Mouse (Mus musculus) embryonic facial prominence, embryonic 12.5 days (tissue): ENCODE measurements around the gene Spa17. TPM values are rescaled to one million over a fixed set of nuclear protein-coding genes. Genes with fewer than 3 reads are reported as not detected.

ENCODE experiments used
- ATAC-seq: fragments of 200-750 bp; cut with Nextera tagmentation; 2 replicates; pipeline ENCODE4 v1.8.0; 2017; ENCODE audit not compliant: insufficient number of reproducible peaks, insufficient read depth, low FRiP score, low TSS enrichment
- H3K27ac ChIP-seq: fragments of 300-500 bp; sonication (generic); 2 replicates; pipeline ENCODE4 v1.5.1; 2016; ENCODE audit warnings: mild to moderate bottlenecking
- H3K27me3 ChIP-seq: fragments of 300-500 bp; sonication (generic); 2 replicates; pipeline ENCODE4 v1.6.1; 2016; ENCODE audit warnings: mild to moderate bottlenecking, moderate library complexity
- H3K36me3 ChIP-seq: fragments of 300-500 bp; sonication (generic); 2 replicates; pipeline ENCODE4 v1.6.1; 2016; ENCODE audit warnings: mild to moderate bottlenecking
- H3K4me1 ChIP-seq: fragments of 300-500 bp; sonication (generic); 2 replicates; pipeline ENCODE4 v1.6.1; 2016
- H3K4me2 ChIP-seq: fragments of 300-500 bp; sonication (generic); replicated peaks from 2 replicates; pipeline ENCODE4 v1.6.1; 2016; ENCODE audit warnings: mild to moderate bottlenecking, moderate library complexity
- H3K4me3 ChIP-seq: fragments of 300-500 bp; sonication (generic); 2 replicates; pipeline ENCODE4 v1.5.1; 2016; ENCODE audit warnings: mild to moderate bottlenecking
- H3K9ac ChIP-seq: fragments of 300-500 bp; sonication (generic); 2 replicates; pipeline ENCODE4 v1.6.1; 2016; ENCODE audit warnings: mild to moderate bottlenecking, moderate library complexity
- H3K9me3 ChIP-seq: fragments of 300-500 bp; sonication (generic); 2 replicates; pipeline ENCODE4 v1.6.1; 2016; ENCODE audit warnings: mild to moderate bottlenecking, moderate library complexity
- WGBS: fragments of 180-500 bp; shearing (Covaris S2); methylation state at CpG from one replicate; pipeline ENCODE4 v1.1.7; 2016; 5-methylcytosine and 5-hydroxymethylcytosine counted together
- polyA plus RNA-seq: library from polyadenylated mRNA; unstranded; fragments of >200 nt; fragmentation: Nextera tagmentation; extraction: Ambion mirVana; gene quantifications from 2 replicates; pipeline ENCODE4 v1.2.1, GENCODE M21; 2016

Spa17 gene
- polyA plus RNA-seq, 1 experiment from 2014 or later, result 10.0 TPM

DNA sequence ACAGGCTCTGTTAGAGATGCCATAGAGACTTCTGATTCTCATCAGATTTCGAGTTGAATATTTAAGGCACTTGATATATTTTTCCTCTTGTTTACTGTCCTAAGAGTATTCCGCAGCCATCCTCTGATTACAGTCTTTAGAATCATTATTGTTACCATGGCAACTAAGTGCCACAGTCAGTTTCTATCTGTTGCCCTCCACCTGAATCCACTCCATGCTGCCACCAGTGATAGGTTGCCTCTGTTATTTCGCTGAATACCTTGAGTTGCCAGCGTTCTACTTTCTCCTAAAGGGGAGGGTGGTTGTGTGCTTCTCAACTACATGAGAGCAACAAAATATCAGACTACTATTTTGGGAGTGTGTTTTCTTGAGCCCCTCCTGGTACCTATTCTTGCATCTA, 26.8 kb downstream of the Spa17 start:
- no peak for ATAC-seq
- Histone ChIP-seq H3K9me3 (no peaks in the 10 kb centered on the region), H3K4me1 (no peaks in the 10 kb centered on the region), H3K27ac (no peak overlapping the region), H3K4me3 (no peak overlapping the region), H3K27me3 (no peaks in the 10 kb centered on the region), H3K9ac (no peak overlapping the region), H3K36me3 (no peaks in the 10 kb centered on the region), H3K4me2 (no peak overlapping the region)
- WGBS, result 78% methylated on average over 4 of the region's 4 CpGs

DNA sequence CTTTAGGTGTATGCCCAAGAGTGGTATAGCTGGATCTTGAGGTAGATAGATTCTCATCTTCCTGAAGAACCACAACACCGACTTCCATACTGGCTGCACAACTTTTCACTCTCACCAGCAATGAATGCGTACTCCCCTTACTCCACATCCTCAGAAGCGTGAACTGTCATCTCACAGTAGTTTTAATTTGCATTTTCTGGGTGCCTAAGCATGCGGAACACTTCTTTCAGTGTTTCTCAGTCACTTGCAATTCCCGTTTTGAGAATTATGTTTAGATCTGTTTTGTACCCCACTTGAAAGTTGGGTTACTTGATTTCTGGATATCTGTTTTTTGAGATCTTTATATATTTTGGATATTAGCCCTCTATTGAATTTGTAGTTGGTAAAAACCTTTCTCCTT, 29.9 kb downstream of the Spa17 start:
- Histone ChIP-seq H3K4me3 (no peak overlapping the region), H3K36me3 (no peaks in the 10 kb centered on the region), H3K27me3 (no peaks in the 10 kb centered on the region), H3K9ac (no peak overlapping the region), H3K9me3 (no peaks in the 10 kb centered on the region), H3K4me2 (no peak overlapping the region), H3K4me1 (no peaks in the 10 kb centered on the region), H3K27ac (no peak overlapping the region)
- 84% methylated on average over 5 of the region's 5 CpGs for WGBS
- ATAC-seq, result no peak

- Histone ChIP-seq H3K27ac (no peak overlapping the region), H3K36me3 (no peaks in the 10 kb centered on the region), H3K4me2 (peak overlapping the region; percentile 35), H3K27me3 (0 out of 2 replicates have a peak, but pooled peaks cover 3% of the 10 kb centered on the region), H3K9ac (no peak overlapping the region), H3K9me3 (no peaks in the 10 kb centered on the region), H3K4me1 (0 out of 2 replicates have a peak, but pooled peaks cover 4% of the 10 kb centered on the region), H3K4me3 (no peak overlapping the region)
- 0 out of 2 replicates have a peak, but pooled peaks have one; percentile 22 for ATAC-seq
- WGBS, result 22% methylated on average over 14 of the region's 14 CpGs
Measured at GRCm38 (mm10) chr9:37576436-37576930, 37.0 kb downstream of the Spa17 start.

DNA sequence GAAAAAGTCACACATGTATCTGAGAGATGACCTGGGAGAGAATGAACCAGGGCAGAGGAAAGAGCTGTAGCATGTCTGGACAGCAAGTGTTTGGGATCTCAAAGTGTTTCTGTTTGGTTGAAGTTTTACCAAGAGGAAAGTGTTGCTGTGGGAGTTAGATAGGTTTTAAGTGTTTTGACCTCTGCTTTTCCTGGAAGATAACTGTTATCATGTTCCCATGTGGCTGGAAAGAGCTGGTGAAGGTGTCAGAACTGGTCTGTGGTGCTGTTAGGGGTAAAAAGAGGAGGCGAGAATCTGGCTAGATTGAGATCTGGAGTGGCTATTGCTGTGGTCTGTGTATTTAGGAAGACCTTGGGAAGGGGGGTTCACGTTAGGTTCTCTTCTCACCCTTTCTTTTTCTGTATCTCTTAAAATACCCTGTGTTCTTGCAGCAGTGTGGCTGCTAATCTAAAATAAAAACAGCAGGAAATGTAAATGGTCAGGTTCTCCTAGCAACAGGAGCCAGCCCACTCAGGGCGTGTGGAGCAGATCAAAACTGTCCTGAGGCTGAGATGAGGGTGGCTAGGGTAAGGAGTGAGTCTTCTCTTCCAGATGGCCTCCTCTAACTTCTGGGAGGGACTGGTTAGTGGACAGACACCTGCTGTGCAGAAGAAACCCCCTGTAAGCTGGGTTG, 41.2 kb downstream of the Spa17 start:
- H3K9me3 ChIP-seq, result no peaks in the 10 kb centered on the region
- peaks cover 11% of the 10 kb centered on the region; the same call in 1 of the 2 replicates for H3K4me1 ChIP-seq
- ATAC-seq, result no peak
- no peak overlapping the region for H3K4me3 ChIP-seq
- WGBS, result 50% methylated on average over 3 of the region's 3 CpGs
- no peak overlapping the region for H3K9ac ChIP-seq
- peaks cover 3% of the 10 kb centered on the region; the same call in 1 of the 2 replicates for H3K27me3 ChIP-seq
- H3K4me2 ChIP-seq, result no peak overlapping the region
- no peak overlapping the region for H3K27ac ChIP-seq
- H3K36me3 ChIP-seq, result no peaks in the 10 kb centered on the region

- Histone ChIP-seq H3K27me3 (no peaks in the 10 kb centered on the region; the same call in 1 of the 2 replicates), H3K4me1 (peaks cover 7% of the 10 kb centered on the region; the same call in 1 of the 2 replicates), H3K4me2 (no peak overlapping the region), H3K27ac (no peak overlapping the region), H3K36me3 (no peaks in the 10 kb centered on the region), H3K4me3 (no peak overlapping the region), H3K9me3 (no peaks in the 10 kb centered on the region), H3K9ac (no peak overlapping the region)
- WGBS, result 68% methylated on average over 2 of the region's 2 CpGs
- ATAC-seq, result no peak
Measured at GRCm38 (mm10) chr9:37569231-37569835, 44.2 kb downstream of the Spa17 start.

DNA sequence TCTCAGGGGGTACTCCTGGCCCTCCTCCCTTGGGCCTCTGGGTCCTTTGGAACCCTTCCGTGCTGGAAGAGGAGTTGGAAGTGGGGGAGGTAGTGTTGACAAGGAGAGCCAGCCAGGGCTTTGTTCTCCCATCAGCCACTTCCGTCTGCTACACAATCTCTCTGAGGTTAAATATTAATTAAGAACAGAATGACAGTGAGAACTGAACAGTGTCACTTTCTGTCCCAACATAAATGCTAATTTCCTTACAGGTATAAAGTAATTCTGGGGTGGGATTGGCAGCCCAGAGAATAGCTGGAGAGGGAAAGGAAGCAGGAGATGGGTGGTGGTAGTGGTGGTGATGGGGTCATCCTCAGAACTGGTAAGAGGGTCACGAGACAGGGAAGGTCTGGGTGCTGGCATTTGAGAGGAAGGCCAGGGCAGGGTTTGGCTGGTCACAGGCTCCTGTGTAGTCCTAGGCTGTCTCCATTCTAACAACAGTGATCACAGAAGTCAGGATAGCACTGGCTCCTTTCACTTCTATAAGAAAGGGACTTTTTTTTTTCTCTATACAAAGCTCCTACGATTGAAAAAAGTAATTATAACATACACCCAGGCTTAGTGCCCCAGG, 44.8 kb downstream of the Spa17 start:
- Histone ChIP-seq H3K4me1 (peaks cover 7% of the 10 kb centered on the region; the same call in 1 of the 2 replicates), H3K4me3 (no peak overlapping the region), H3K4me2 (no peak overlapping the region), H3K27me3 (no peaks in the 10 kb centered on the region; the same call in 1 of the 2 replicates), H3K9me3 (no peaks in the 10 kb centered on the region), H3K36me3 (no peaks in the 10 kb centered on the region), H3K9ac (no peak overlapping the region), H3K27ac (no peak overlapping the region)
- no peak for ATAC-seq
- 39% methylated on average over 4 of the region's 4 CpGs for WGBS

GRCm38 (mm10) chr9:37567892-37568604, 45.5 kb downstream of the Spa17 start:
- no peak for ATAC-seq
- no peaks in the 10 kb centered on the region for H3K36me3 ChIP-seq
- no peak overlapping the region for H3K4me3 ChIP-seq
- peaks cover 7% of the 10 kb centered on the region; the same call in 1 of the 2 replicates for H3K4me1 ChIP-seq
- no peak overlapping the region for H3K9ac ChIP-seq
- 31% methylated on average over 15 of the region's 15 CpGs for WGBS
- no peaks in the 10 kb centered on the region; the same call in 1 of the 2 replicates for H3K27me3 ChIP-seq
- H3K9me3 ChIP-seq, result no peaks in the 10 kb centered on the region
- H3K27ac ChIP-seq, result no peak overlapping the region
- no peak overlapping the region for H3K4me2 ChIP-seq

DNA sequence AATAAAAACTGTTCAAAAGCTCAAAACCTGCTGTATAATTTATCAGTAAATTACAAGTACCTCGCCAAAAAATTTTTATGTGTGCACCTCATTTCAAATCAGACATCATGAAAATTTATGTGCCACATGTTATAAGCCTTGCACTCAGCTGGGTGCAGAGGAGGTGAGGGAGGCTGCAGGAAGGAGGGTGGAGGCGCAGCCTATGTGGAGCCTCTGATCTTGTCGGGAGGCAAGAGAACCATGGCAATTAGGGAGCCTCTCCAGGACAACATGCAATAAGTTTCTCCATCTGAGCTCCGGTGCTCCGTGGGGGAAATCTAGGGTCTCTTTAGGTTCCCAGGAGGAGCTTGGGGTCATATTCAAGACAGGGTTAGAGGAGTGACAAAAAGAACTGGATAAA, 46.1 kb downstream of the Spa17 start:
- Histone ChIP-seq H3K9me3 (no peaks in the 10 kb centered on the region), H3K4me1 (peaks cover 7% of the 10 kb centered on the region; the same call in 1 of the 2 replicates), H3K27me3 (no peaks in the 10 kb centered on the region; the same call in 1 of the 2 replicates), H3K36me3 (no peaks in the 10 kb centered on the region), H3K4me3 (no peak overlapping the region), H3K9ac (no peak overlapping the region), H3K4me2 (no peak overlapping the region), H3K27ac (no peak overlapping the region)
- WGBS, result 57% methylated on average over 5 of the region's 5 CpGs
- ATAC-seq, result no peak

- no peaks in the 10 kb centered on the region for H3K36me3 ChIP-seq
- no peak overlapping the region for H3K4me3 ChIP-seq
- no peak for ATAC-seq
- H3K27me3 ChIP-seq, result no peaks in the 10 kb centered on the region; the same call in 1 of the 2 replicates
- H3K4me2 ChIP-seq, result no peak overlapping the region
- 95% methylated on average over 2 of the region's 2 CpGs for WGBS
- H3K9ac ChIP-seq, result no peak overlapping the region
- H3K4me1 ChIP-seq, result peaks cover 7% of the 10 kb centered on the region; the same call in 1 of the 2 replicates
- no peak overlapping the region for H3K27ac ChIP-seq
- no peaks in the 10 kb centered on the region for H3K9me3 ChIP-seq
Measured at GRCm38 (mm10) chr9:37567019-37567418, 46.5 kb downstream of the Spa17 start.

DNA sequence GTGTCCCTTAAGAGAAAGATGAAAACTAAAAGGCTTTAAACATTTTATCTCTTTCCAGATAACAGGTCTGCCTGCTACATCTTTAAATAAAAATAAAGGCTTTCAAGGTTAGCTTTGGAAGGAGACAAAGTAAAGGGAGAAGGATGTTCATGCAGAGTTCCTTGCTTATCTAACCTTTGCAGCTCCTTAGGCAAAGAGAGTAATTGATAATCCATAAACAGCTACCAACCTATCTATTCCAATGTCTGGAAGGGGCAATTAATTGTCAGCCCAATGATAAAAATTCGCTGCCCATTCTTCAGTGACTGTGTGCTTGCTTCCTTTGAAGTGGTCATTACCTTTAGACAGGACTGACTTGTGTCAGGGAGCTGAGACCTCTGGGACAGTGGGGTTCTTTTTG, 49.7 kb downstream of the Spa17 start:
- Histone ChIP-seq H3K9me3 (no peaks in the 10 kb centered on the region), H3K36me3 (no peaks in the 10 kb centered on the region), H3K4me3 (no peak overlapping the region), H3K27ac (no peak overlapping the region), H3K4me2 (no peak overlapping the region), H3K9ac (no peak overlapping the region), H3K4me1 (peaks cover 7% of the 10 kb centered on the region; the same call in 1 of the 2 replicates), H3K27me3 (no peaks in the 10 kb centered on the region; the same call in 1 of the 2 replicates)
- 67% methylated on average over 1 of the region's 1 CpGs for WGBS
- ATAC-seq, result no peak

GRCm38 (mm10) chr9:37560617-37561016, 52.9 kb downstream of the Spa17 start:
- Histone ChIP-seq H3K36me3 (no peaks in the 10 kb centered on the region), H3K9me3 (no peaks in the 10 kb centered on the region), H3K4me3 (no peak overlapping the region), H3K27ac (no peak overlapping the region), H3K27me3 (0 out of 2 replicates have a peak, but pooled peaks cover 4% of the 10 kb centered on the region), H3K4me2 (no peak overlapping the region), H3K9ac (no peak overlapping the region), H3K4me1 (no peaks in the 10 kb centered on the region)
- 78% methylated on average over 2 of the region's 2 CpGs for WGBS
- ATAC-seq, result no peak
